10 mouse cellular contexts compared by ENCODE assay signal in genomic region chr10:89257457-89258381, GRCm38 (mm10).
DNase-seq lines count a peak whose midpoint lies in the region; ATAC-seq and TF ChIP-seq lines count a peak whose summit lies in the region.
"Had no signal": no experiment of that assay in that cellular context is flagged by ENCODE, and none has a peak within 500 bp of the region (broad histone marks: within the 10 kb centered on the region; RNA-seq: fewer than 3 reads in every experiment).

No protein-coding gene starts in this region.

- peak; percentile 65 for ATAC-seq in forebrain, embryonic 11.5 days (replicated peaks; ENCODE audit: low FRiP score)
- peak; percentile 82 for ATAC-seq in hindbrain, postnatal 0 days
- ATAC-seq in midbrain, embryonic 11.5 days (ENCODE audit: low FRiP score) = peak; percentile 75
- ATAC-seq in megakaryocyte, adult 5-6 weeks (ENCODE audit: poor library complexity, severe bottlenecking) = no peak

- peak; percentile 4 to 5 for DNase-seq in cerebellum, adult 18-20 months
- DNase-seq in cerebellum, adult 8-10 months = no peak
- peak; percentile 29 for DNase-seq in ZHBTc4 (ENCODE audit: low read depth, low spot score)
- peak; percentile 66 for DNase-seq in forebrain, embryonic 11.5 days (ENCODE audit: low spot score)
- peak; percentile 68 for DNase-seq in hindbrain, postnatal 0 days (ENCODE audit: low spot score)
- DNase-seq in midbrain, embryonic 11.5 days (ENCODE audit: low spot score, missing footprints) = peak; percentile 95
- no peak for DNase-seq in spleen, postnatal 36 days (ENCODE audit: low spot score in 2 of 2)

- H3K27me3 ChIP-seq in forebrain, embryonic 11.5 days (ENCODE audit: control insufficient read depth, insufficient read depth, low read length) = no peaks in the 10 kb centered on the region
- H3K27me3 ChIP-seq in hindbrain, postnatal 0 days (ENCODE audit: insufficient read depth, low read length) = no peaks in the 10 kb centered on the region
- no peaks in the 10 kb centered on the region for H3K27me3 ChIP-seq in midbrain, embryonic 11.5 days (ENCODE audit: control insufficient read depth, insufficient read depth, low read length)

- peak overlapping the region; percentile 77 for H3K4me2 ChIP-seq in forebrain, embryonic 11.5 days (ENCODE audit: low read depth, low read length, severe bottlenecking)
- peak overlapping the region; percentile 80 for H3K4me2 ChIP-seq in hindbrain, postnatal 0 days (ENCODE audit: low read depth, low read length)
- peak overlapping the region; percentile 54 for H3K4me2 ChIP-seq in midbrain, embryonic 11.5 days

- WGBS in forebrain, embryonic 11.5 days = 3% methylated on average over 16 of the region's 16 CpGs
- 3% methylated on average over 16 of the region's 16 CpGs for WGBS in hindbrain, postnatal 0 days
- 6% methylated on average over 15 of the region's 16 CpGs for WGBS in midbrain, embryonic 11.5 days

- peak overlapping the region; percentile 38 for H3K4me3 ChIP-seq in forebrain, embryonic 11.5 days (ENCODE audit: low read depth, low read length)
- H3K4me3 ChIP-seq in hindbrain, postnatal 0 days (ENCODE audit: low read length) = peak overlapping the region; percentile 58
- peak overlapping the region; percentile 41 for H3K4me3 ChIP-seq in midbrain, embryonic 11.5 days (ENCODE audit: low read depth, low read length)
- H3K4me3 ChIP-seq: erythroblast, embryonic 14.5 days; myocyte had no signal

- no peaks in the 10 kb centered on the region for H3K36me3 ChIP-seq in forebrain, embryonic 11.5 days (ENCODE audit: control insufficient read depth, insufficient read depth, low read length)
- no peaks in the 10 kb centered on the region for H3K36me3 ChIP-seq in hindbrain, postnatal 0 days (ENCODE audit: insufficient read depth, low read length)
- H3K36me3 ChIP-seq in midbrain, embryonic 11.5 days (ENCODE audit: control insufficient read depth, insufficient read depth, low read length) = no peaks in the 10 kb centered on the region

- no peaks in the 10 kb centered on the region for H3K9me3 ChIP-seq in forebrain, embryonic 11.5 days (ENCODE audit: control insufficient read depth, low read length)
- no peaks in the 10 kb centered on the region for H3K9me3 ChIP-seq in hindbrain, postnatal 0 days (ENCODE audit: low read length)
- H3K9me3 ChIP-seq in midbrain, embryonic 11.5 days (ENCODE audit: control insufficient read depth, low read length) = no peaks in the 10 kb centered on the region

- H3K9ac ChIP-seq in forebrain, embryonic 11.5 days (ENCODE audit: low read length) = peak overlapping the region; percentile 59
- H3K9ac ChIP-seq in hindbrain, postnatal 0 days (replicated peaks; ENCODE audit: low read length) = peak overlapping the region; percentile 63
- peak overlapping the region; percentile 70 for H3K9ac ChIP-seq in midbrain, embryonic 11.5 days (ENCODE audit: low read length)

- H3K4me1 ChIP-seq in forebrain, embryonic 11.5 days (replicated peaks; ENCODE audit: control insufficient read depth, insufficient read depth, low read length) = peaks cover 5% of the 10 kb centered on the region; the same call in 1 of the 2 replicates
- 0 out of 2 replicates have a peak, but pooled peaks cover 3% of the 10 kb centered on the region for H3K4me1 ChIP-seq in hindbrain, postnatal 0 days (ENCODE audit: insufficient read depth, low read length)
- H3K4me1 ChIP-seq in midbrain, embryonic 11.5 days (ENCODE audit: control insufficient read depth, insufficient read depth, low read length) = peaks cover 2% of the 10 kb centered on the region; the same call in 1 of the 2 replicates

- H3K27ac ChIP-seq in forebrain, embryonic 11.5 days (ENCODE audit: low read depth, low read length) = no peak overlapping the region
- H3K27ac ChIP-seq in hindbrain, postnatal 0 days = peak overlapping the region; percentile 82
- no peak overlapping the region for H3K27ac ChIP-seq in midbrain, embryonic 11.5 days (ENCODE audit: low read depth, low read length)

- no peak for TF ChIP-seq CTCF in hindbrain, postnatal 0 days (IDR thresholded peaks at IDR 0.05; ENCODE audit: low read depth)

Comparison
In these comparisons a context has a peak if more than half of its experiments do, and no peak if none do; other contexts are left out.
1. DNase-seq: peak in cerebellum, adult 18-20 months (2 of 2), ZHBTc4 (single experiment), forebrain, embryonic 11.5 days (single experiment), hindbrain, postnatal 0 days (single experiment) and midbrain, embryonic 11.5 days (single experiment); none in cerebellum, adult 8-10 months (single experiment) and spleen, postnatal 36 days (0 of 2).
2. Peak in every context shown above with its lines, with median percentiles within 50 percentile points of each other: H3K4me2 ChIP-seq, H3K4me3 ChIP-seq and H3K9ac ChIP-seq.